Mouse (Mus musculus) midbrain, postnatal 0 days (tissue): Measurements from ENCODE around the gene Arhgef40. TPM values are rescaled to one million over a fixed set of nuclear protein-coding genes. Genes with fewer than 3 reads are reported as not detected.

Experiments used
- ATAC-seq: fragments of 200-750 bp; cut with Nextera tagmentation; 2 replicates; pipeline ENCODE4 v1.8.0; 2017; ENCODE audit warnings: moderate number of reproducible peaks, mild to moderate bottlenecking, moderate TSS enrichment, moderate library complexity; ENCODE audit not compliant: low FRiP score
- DNase-seq: peaks from one replicate; pipeline ENCODE4 v3.0.0-alpha.2; 2015; ENCODE audit warnings: low spot score
- H3K27ac ChIP-seq: fragments of 300-500 bp; sonication (generic); 2 replicates; pipeline ENCODE4 v1.5.1; 2014; ENCODE audit warnings: low read depth, mild to moderate bottlenecking, low read length, mixed read lengths
- H3K27me3 ChIP-seq: fragments of 300-500 bp; sonication (generic); 2 replicates; pipeline ENCODE4 v1.6.1; 2014; ENCODE audit warnings: low read length, control low read depth, mixed read lengths; ENCODE audit not compliant: insufficient read depth
- H3K36me3 ChIP-seq: fragments of 300-500 bp; sonication (generic); 2 replicates; pipeline ENCODE4 v1.6.1; 2014; ENCODE audit warnings: low read length, control low read depth, mixed read lengths; ENCODE audit not compliant: insufficient read depth
- H3K4me1 ChIP-seq: fragments of 300-500 bp; sonication (generic); 2 replicates; pipeline ENCODE4 v1.6.1; 2014; ENCODE audit warnings: mild to moderate bottlenecking, control low read depth, antibody characterized with exemption, low read length, mixed read lengths; ENCODE audit not compliant: insufficient read depth
- H3K4me2 ChIP-seq: fragments of 300-500 bp; sonication (generic); 2 replicates; pipeline ENCODE4 v1.6.1; 2014; ENCODE audit warnings: low read depth, mild to moderate bottlenecking, low read length, mixed read lengths; ENCODE audit not compliant: poor library complexity, severe bottlenecking
- H3K4me3 ChIP-seq: fragments of 300-500 bp; sonication (generic); 2 replicates; pipeline ENCODE4 v1.5.1; 2014; ENCODE audit warnings: low read depth, mild to moderate bottlenecking, low read length, moderate library complexity
- H3K9ac ChIP-seq: fragments of 300-500 bp; sonication (generic); replicated peaks from 2 replicates; pipeline ENCODE4 v1.6.1; 2014; ENCODE audit warnings: mild to moderate bottlenecking, low read length, moderate library complexity, mixed read lengths; ENCODE audit not compliant: poor library complexity, severe bottlenecking
- H3K9me3 ChIP-seq: fragments of 300-500 bp; sonication (generic); 2 replicates; pipeline ENCODE4 v1.6.1; 2016; ENCODE audit warnings: low read length, control low read depth
- CTCF ChIP-seq: IDR thresholded peaks from 2 replicates; pipeline ENCODE4 v1.5.1; 2016; ENCODE audit warnings: antibody characterized with exemption, mild to moderate bottlenecking
- WGBS: fragments of 180-500 bp; shearing (Covaris S2); extraction: QIAGEN DNeasy Blood & Tissue Kit; methylation state at CpG from one replicate; pipeline ENCODE4 v1.1.7; 2014; 5-methylcytosine and 5-hydroxymethylcytosine counted together
- polyA plus RNA-seq: library from polyadenylated mRNA; unstranded; fragments of >200 nt; fragmentation: Nextera tagmentation; extraction: Ambion mirVana; gene quantifications from 2 replicates; pipeline ENCODE4 v1.2.1, GENCODE M21; 2015
- total RNA-seq: library from RNA; depleted of rRNA; stranded (reverse); fragments of >200 nt; gene quantifications from 2 replicates; pipeline ENCODE4 v1.2.3, GENCODE M21; 2014; rRNA removed

The Arhgef40 gene
- 93.8 and 108 TPM in 2 replicates for total RNA-seq
- 58.0 and 66.1 TPM in 2 replicates for polyA plus RNA-seq

DNA sequence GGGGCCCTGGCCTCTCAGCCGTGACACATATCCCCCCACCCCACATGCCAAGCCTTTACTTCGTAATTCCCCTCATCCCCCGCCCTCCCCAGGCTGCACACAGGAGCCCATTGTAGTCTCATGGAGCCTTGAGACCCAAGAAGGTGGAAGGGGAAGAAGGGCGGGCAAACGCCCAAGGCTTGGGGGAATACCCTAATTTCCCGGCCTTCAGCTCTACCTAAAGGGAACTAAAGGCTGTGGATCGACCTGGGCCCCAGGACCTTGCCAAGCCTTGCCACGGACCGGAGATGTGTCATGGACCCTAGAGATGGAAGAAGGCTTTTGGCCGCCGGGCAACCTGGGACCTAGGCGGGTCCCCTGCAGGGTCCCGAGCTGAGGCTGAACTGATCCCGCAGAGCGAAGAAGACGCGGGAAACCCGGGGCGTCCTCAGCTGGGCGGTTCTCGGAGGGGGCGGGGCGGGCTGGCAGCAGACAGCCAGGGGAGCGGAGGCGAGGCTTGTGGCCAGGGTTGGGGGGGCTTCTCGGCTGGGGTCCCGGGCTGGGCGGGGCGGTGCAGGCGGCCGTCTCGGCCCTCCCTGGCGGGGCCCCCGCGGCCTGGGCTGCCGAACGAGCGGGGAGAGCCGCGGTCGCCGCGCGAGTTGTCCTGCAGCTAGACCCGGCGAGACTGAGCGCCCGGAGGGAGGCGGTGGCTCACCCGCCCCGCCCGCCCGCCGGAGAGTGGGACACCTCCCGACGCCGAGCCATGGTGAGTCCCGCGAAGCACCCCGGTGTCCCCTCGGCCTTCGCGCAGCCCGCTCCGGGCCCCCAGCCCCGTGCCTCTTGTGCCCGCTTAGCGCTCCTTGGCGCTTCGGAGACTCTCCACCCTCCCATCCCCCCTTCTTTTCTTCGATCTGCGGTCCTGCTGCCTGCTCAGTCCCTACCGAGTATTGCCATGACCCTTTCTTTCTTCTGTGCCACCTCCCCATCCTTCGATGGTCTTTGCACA is at the start of gene Arhgef40:
Gene Arhgef40, plus strand, starts transcription at position 473 of the 985 bp plus-strand sequence.
- 0% methylated on average over 56 of the region's 74 CpGs for WGBS

DNA sequence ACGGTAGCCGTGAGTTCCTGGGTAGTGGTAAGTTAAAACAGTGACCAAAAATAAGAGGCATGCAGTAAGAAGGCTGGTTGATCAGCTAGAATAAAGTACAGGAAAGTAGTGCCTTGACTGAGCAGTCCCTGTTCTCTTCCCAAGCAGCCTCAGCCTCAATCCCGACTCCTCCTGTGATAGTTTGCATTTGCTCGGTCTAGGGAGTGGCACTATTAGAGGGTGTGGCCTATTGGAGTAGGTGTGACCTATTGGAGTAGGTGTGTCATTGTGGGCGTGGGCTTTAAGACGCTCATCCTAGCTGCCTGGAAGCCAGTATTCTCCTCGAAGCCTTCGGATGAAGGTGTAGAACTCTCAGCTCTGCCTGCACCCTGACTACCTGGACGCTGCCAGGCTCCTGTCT is 45.5 kb upstream of the Arhgef40 start:
- H3K27ac ChIP-seq: no peak overlapping the region

More for the DNA sequence above, at the start of gene Arhgef40:
- Histone ChIP-seq H3K9me3 (no peaks in the 10 kb centered on the region), H3K27me3 (no peaks in the 10 kb centered on the region), H3K27ac (peak within 1 kb of the TSS; percentile 91), H3K4me2 (peak within 1 kb of the TSS; percentile 89), H3K4me3 (peak within 1 kb of the TSS; percentile 79), H3K9ac (peak within 1 kb of the TSS; percentile 95), H3K36me3 (peaks cover 12% of the 10 kb centered on the region; the same call in 1 of the 2 replicates), H3K4me1 (no peaks in the 10 kb centered on the region; the same call in 1 of the 2 replicates)
- peak; percentile 88 for ATAC-seq
- peak; percentile 82 for DNase-seq
- no peak for TF ChIP-seq CTCF

DNA sequence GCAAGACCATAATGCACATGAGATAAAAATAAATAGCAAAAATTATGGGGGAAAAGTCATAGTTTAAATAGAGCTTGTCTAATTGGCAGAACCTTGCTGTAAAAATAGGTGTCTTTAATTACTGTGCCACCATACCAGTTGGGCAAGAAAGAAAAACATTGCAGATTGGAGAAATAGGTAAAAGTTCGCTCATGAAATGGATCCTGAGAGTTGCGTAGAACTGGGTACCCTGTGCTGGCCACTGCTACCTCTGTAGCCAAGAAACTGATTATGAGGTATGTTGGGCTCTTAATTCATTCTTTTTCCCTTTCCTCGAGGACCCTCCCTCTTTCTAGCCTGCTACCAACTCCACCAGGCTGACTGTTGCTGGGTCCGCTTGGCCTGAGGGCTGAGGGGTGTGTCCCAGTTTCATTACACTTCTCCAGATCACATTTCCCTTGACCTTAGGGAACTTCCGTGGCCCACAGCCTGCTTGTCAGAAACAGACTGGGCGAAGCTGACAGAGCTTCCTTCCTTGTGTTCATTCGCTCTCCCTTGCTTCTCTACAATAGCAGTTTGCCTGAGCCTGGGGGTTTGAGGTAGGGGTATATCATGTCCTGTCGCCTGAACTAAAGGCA is 43.5 kb upstream of the Arhgef40 start:
- no peaks in the 10 kb centered on the region for H3K36me3 ChIP-seq
- H3K4me3 ChIP-seq: no peak overlapping the region
- no peak for DNase-seq
- H3K4me2 ChIP-seq: no peak overlapping the region
- no peak for TF ChIP-seq CTCF
- WGBS: 39% methylated on average over 8 of the region's 8 CpGs
- H3K4me1 ChIP-seq: no peaks in the 10 kb centered on the region
- no peaks in the 10 kb centered on the region for H3K9me3 ChIP-seq
- H3K27ac ChIP-seq: no peak overlapping the region
- no peak overlapping the region for H3K9ac ChIP-seq
- no peaks in the 10 kb centered on the region for H3K27me3 ChIP-seq
- ATAC-seq: no peak

More for the DNA sequence above, 45.5 kb upstream of the Arhgef40 start:
- ATAC-seq (no peak), DNase-seq (no peak)
- no peak overlapping the region for H3K9ac ChIP-seq
- no peaks in the 10 kb centered on the region for H3K9me3 ChIP-seq
- H3K36me3 ChIP-seq: no peaks in the 10 kb centered on the region
- no peak overlapping the region for H3K4me3 ChIP-seq
- WGBS: 87% methylated on average over 9 of the region's 9 CpGs
- no peaks in the 10 kb centered on the region for H3K27me3 ChIP-seq
- no peak for TF ChIP-seq CTCF
- no peak overlapping the region for H3K4me2 ChIP-seq
- H3K4me1 ChIP-seq: no peaks in the 10 kb centered on the region

DNA sequence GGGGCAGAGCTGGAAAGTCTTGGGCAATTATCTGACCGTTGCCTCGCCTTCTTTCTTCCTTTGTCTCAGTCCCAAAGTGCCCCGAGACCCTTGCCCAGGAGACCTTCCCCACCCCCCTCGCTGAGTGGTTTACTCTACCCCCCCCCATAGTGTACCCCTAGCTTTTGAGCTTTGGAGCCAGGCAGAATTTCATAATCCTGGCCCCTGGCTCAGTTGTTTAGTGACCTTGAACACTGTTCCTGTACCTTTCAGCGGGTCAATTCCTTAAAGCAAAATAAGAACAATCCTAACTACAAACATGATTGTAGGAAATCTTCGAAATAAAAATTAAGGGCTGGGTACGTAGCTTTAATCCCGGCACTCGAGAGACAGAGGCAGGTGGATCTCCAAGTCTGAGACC is 42.9 kb upstream of the Arhgef40 start:
- Histone ChIP-seq H3K4me2 (no peak overlapping the region), H3K4me1 (no peaks in the 10 kb centered on the region), H3K9me3 (no peaks in the 10 kb centered on the region), H3K36me3 (no peaks in the 10 kb centered on the region), H3K4me3 (no peak overlapping the region), H3K27me3 (no peaks in the 10 kb centered on the region), H3K9ac (no peak overlapping the region), H3K27ac (no peak overlapping the region)
- TF ChIP-seq CTCF: no peak
- ATAC-seq: no peak
- WGBS: 57% methylated on average over 9 of the region's 9 CpGs
- no peak for DNase-seq

DNA sequence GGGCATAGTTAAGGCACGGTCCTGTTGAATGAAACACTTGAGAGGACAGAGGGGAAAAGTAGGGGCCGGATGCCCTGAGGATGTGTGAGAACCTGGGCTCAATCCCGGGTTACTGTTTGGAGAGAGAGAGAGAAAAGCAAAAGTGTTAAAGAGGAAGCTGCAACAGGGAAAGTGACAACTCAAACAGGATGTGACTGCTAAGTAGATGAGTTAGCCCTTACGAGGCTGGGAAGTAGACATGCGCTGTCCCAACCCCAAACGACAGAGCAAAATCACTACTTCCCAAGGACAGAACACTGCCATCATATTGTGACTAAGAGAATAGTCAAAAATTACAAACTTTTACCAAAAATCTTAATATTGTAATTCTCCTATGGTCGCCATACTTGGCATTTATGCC is 42.3 kb upstream of the Arhgef40 start:
- Histone ChIP-seq H3K4me1 (no peaks in the 10 kb centered on the region), H3K9me3 (no peaks in the 10 kb centered on the region), H3K4me2 (no peak overlapping the region), H3K36me3 (no peaks in the 10 kb centered on the region), H3K9ac (no peak overlapping the region), H3K4me3 (no peak overlapping the region), H3K27ac (no peak overlapping the region), H3K27me3 (no peaks in the 10 kb centered on the region)
- 74% methylated on average over 7 of the region's 7 CpGs for WGBS
- ATAC-seq: no peak
- TF ChIP-seq CTCF: no peak
- DNase-seq: no peak

DNA sequence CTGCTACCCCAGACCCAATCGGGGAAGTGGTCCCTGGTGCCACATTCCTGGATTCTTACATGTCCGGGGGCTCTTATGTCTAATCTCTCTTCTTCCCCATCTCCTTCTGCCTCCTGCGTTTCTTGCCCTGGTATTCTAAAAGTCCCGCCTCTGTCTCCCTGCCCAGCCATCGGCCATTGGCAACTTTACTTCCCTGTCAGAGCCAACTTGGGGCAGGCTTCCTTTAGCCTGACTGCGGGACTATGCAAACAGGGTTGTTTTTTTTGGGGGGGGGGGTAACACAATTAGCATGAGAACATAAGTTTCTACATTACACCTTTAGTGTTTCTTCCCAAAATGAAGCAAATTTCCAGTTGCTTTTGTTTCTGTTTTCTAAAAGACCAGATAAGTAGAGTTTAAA is 41.2 kb upstream of the Arhgef40 start:
- Histone ChIP-seq H3K4me3 (no peak overlapping the region), H3K36me3 (no peaks in the 10 kb centered on the region), H3K9ac (no peak overlapping the region), H3K4me1 (no peaks in the 10 kb centered on the region), H3K27ac (no peak overlapping the region), H3K4me2 (no peak overlapping the region), H3K9me3 (no peaks in the 10 kb centered on the region), H3K27me3 (no peaks in the 10 kb centered on the region)
- TF ChIP-seq CTCF: no peak
- 79% methylated on average over 6 of the region's 6 CpGs for WGBS
- ATAC-seq (no peak), DNase-seq (no peak)
